In genomic region chr1:51457249-51457648, GRCm38 (mm10) we compare ENCODE assay signal across 12 mouse cellular contexts.
"Had no signal": no experiment of that assay in that cellular context is flagged by ENCODE, and none has a peak within 500 bp of the region (broad histone marks: within the 10 kb centered on the region; RNA-seq: fewer than 3 reads in every experiment).

No protein-coding gene starts in this region.

- H3K4me3 ChIP-seq: hindbrain, embryonic 15.5 days; layer of hippocampus, adult 2 months; left cerebral cortex, adult 2 months; liver, embryonic 13.5 days; midbrain, embryonic 13.5 days had no signal

- H3K9ac ChIP-seq: hindbrain, embryonic 15.5 days; liver, embryonic 13.5 days; liver, postnatal 0 days; midbrain, embryonic 13.5 days had no signal

- ATAC-seq: liver, postnatal 0 days; midbrain, embryonic 13.5 days had no signal

- H3K4me1 ChIP-seq: hindbrain, embryonic 15.5 days; liver, embryonic 13.5 days had no signal

- H3K9me3 ChIP-seq: hindbrain, embryonic 15.5 days; liver, embryonic 13.5 days; midbrain, embryonic 13.5 days had no signal

- H3K27me3 ChIP-seq: hindbrain, embryonic 15.5 days; liver, embryonic 13.5 days; midbrain, embryonic 13.5 days had no signal

- H3K4me2 ChIP-seq: hindbrain, embryonic 15.5 days; liver, embryonic 13.5 days; midbrain, embryonic 13.5 days had no signal

- H3K27ac ChIP-seq: hindbrain, embryonic 15.5 days; layer of hippocampus, adult 2 months; left cerebral cortex, adult 2 months; liver, embryonic 13.5 days; midbrain, embryonic 13.5 days had no signal

- DNase-seq: kidney, adult 9 months; kidney, postnatal 36 days; liver; liver, embryonic 13.5 days; liver, postnatal 0 days; right cerebral cortex, postnatal 14 days; thymus, adult 18-20 months; thymus, postnatal 14 days had no signal

- H3K36me3 ChIP-seq: hindbrain, embryonic 15.5 days; liver, embryonic 13.5 days; midbrain, embryonic 13.5 days had no signal
